Mouse (Mus musculus) ES-E14 (cell line): ENCODE data around the gene Asf1b. TPM values are rescaled to one million over a fixed set of nuclear protein-coding genes. Genes with fewer than 3 reads are reported as not detected.

Experiments
- DNase-seq: peaks from one replicate; pipeline ENCODE4 v3.0.0-alpha.2; 2013; ENCODE audit warnings: low read depth, low spot score
- H3K27ac ChIP-seq: 2 replicates; pipeline ENCODE4 v1.5.1; 2012; ENCODE audit warnings: low read depth, mild to moderate bottlenecking, low read length, moderate library complexity, mixed read lengths; ENCODE audit not compliant: poor library complexity, insufficient read depth, severe bottlenecking
- H3K36me3 ChIP-seq: 2 replicates; pipeline ENCODE4 v1.6.1; 2012; ENCODE audit warnings: mild to moderate bottlenecking, low read length, moderate library complexity, mixed read lengths; ENCODE audit not compliant: control insufficient read depth, poor library complexity, insufficient read depth, severe bottlenecking
- H3K4me1 ChIP-seq, 2 experiments: fragments of 150-350 bp in 1 of 2; sonication (generic) in 1 of 2; 2 replicates each; pipeline ENCODE4 v1.6.1; 2012; ENCODE audit warnings: low read length in 2 of 2, mild to moderate bottlenecking in 1 of 2, mixed read lengths in 1 of 2; ENCODE audit not compliant: control insufficient read depth in 2 of 2, insufficient read depth in 2 of 2, poor library complexity in 1 of 2
- H3K4me3 ChIP-seq, 2 experiments: fragments of 150-350 bp in 1 of 2; sonication (generic) in 1 of 2; 2 replicates each; pipeline ENCODE4 v1.5.1; 2012; ENCODE audit warnings: low read length in 2 of 2, low read depth in 1 of 2, mild to moderate bottlenecking in 1 of 2, mixed read lengths in 1 of 2; ENCODE audit not compliant: insufficient read depth in 1 of 2, poor library complexity in 1 of 2, severe bottlenecking in 1 of 2
- H3K9ac ChIP-seq: 2 replicates; pipeline ENCODE4 v1.6.1; 2012; ENCODE audit warnings: low read depth, mild to moderate bottlenecking, low read length, mixed read lengths; ENCODE audit not compliant: poor library complexity, insufficient read depth, severe bottlenecking
- H3K9me3 ChIP-seq: fragments of 150-350 bp; sonication (generic); 2 replicates; pipeline ENCODE4 v1.6.1; 2012; ENCODE audit warnings: low read depth, mild to moderate bottlenecking, low read length; ENCODE audit not compliant: control insufficient read depth, insufficient read depth
- CHD2 ChIP-seq: IDR thresholded peaks from 2 replicates; pipeline ENCODE4 v1.6.1; 2014; ENCODE audit warnings: mild to moderate bottlenecking, low read depth, low read length, inconsistent platforms
- HCFC1 ChIP-seq: IDR thresholded peaks from 2 replicates; pipeline ENCODE4 v1.6.1; 2012; ENCODE audit warnings: low read length, inconsistent platforms, borderline replicate concordance; ENCODE audit not compliant: insufficient read depth
- MAFK ChIP-seq: IDR thresholded peaks from 2 replicates; pipeline ENCODE4 v1.6.1; 2014; ENCODE audit warnings: mild to moderate bottlenecking, low read depth, low read length, inconsistent platforms; ENCODE audit not compliant: insufficient read depth
- ZC3H11A ChIP-seq: IDR thresholded peaks from 2 replicates; pipeline ENCODE4 v1.6.1; 2012; ENCODE audit warnings: low read depth, mild to moderate bottlenecking, inconsistent platforms, low read length, borderline replicate concordance
- ZNF384 ChIP-seq: IDR thresholded peaks from 2 replicates; pipeline ENCODE4 v1.6.1; 2012; ENCODE audit warnings: low read depth, low read length, inconsistent platforms
- in situ Hi-C, 2 experiments: fragments of 600-800 bp; cut with MboI; formaldehyde crosslinking; loops; one replicate each; pipeline ENCODE4 v1.15.1; 2025; ENCODE audit warnings: low sequenced_read_pairs in 2 of 2, inconsistent platforms in 1 of 2; ENCODE audit not compliant: unreplicated experiment in 2 of 2
- total RNA-seq: library from RNA; depleted of rRNA; stranded (reverse); fragments of 300-350 nt; gene quantifications from 2 replicates; pipeline ENCODE4 v1.2.3, GENCODE M21; 2012

Asf1b gene
- total RNA-seq, 1 experiment: 43.3 TPM

- in situ Hi-C loops: loop anchor here in 1 of 2 experiments (10.0 kb wide), 1 partner anchor 344 kb away; no protein-coding TSS in a partner anchor
- H3K4me1 ChIP-seq: peaks cover 6 to 7% of the 10 kb centered on the region in 2 experiments; a peak in 3 of 4 replicates
- H3K36me3 ChIP-seq: no peaks in the 10 kb centered on the region
- no peak for TF ChIP-seq HCFC1
- TF ChIP-seq MAFK: no peak
- TF ChIP-seq ZNF384: no peak
- no peak for TF ChIP-seq CHD2
- TF ChIP-seq ZC3H11A: no peak
- H3K9ac ChIP-seq: peak overlapping the region; percentile 68
- no peak for DNase-seq
- H3K27ac ChIP-seq: no peak overlapping the region
- H3K9me3 ChIP-seq: no peaks in the 10 kb centered on the region
- peak overlapping the region; percentile 72 to 79 for H3K4me3 ChIP-seq
Observed at GRCm38 (mm10) chr8:84010625-84011611, 55.6 kb downstream of the Asf1b start.

DNA sequence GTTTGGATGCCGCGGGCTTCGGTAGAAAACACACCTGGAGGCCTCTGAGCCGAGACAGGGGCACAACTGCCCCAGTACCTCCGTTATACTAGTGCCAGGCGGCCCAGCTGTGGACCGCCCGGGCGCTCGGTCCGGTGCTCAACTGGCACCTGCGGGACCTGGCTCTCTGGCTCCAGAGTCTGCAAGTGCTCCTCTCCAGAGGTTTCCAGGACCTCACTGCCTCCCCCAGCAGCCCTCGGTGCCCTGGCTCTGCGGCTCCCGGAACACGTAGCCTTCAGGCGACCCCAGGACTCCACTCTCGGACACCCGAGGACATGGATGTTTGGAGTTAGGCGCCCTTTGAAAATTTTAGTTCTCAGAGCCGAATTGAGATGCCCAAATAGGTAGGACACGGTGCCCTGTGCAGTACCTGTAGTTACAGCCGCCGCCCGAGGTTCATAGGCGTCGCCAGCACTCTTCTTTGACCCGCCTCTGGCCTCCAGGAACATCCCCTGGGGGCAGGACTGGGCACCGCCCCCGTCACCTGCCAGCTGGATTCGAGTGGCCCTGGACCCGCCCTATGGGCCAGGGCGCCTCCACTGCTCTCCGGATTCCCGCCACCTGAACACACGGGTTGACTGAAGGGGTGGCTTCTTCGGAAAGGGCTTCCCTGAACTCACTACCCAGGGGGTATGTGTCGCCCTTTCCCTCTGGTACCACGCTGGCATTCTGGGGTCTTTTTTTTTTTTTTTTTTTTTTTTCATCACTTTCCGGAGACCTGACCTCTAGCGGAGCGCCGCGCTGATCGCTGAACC lies 56.6 kb downstream of the Asf1b start, which contains the start of gene 2210011C24Rik:
Gene 2210011C24Rik, minus strand, starts transcription at position 467 of the 794 bp plus-strand sequence.
- DNase-seq: no peak
- H3K27ac ChIP-seq: no peak within 1 kb of the TSS
- in situ Hi-C loops: loop anchor here in 1 of 2 experiments (10.0 kb wide), 1 partner anchor 343 kb away; no protein-coding TSS in a partner anchor
- no peaks in the 10 kb centered on the region for H3K9me3 ChIP-seq
- H3K4me3 ChIP-seq: peak within 1 kb of the TSS; percentile 72 to 79
- peaks cover 6 to 7% of the 10 kb centered on the region in 2 experiments; a peak in 3 of 4 replicates for H3K4me1 ChIP-seq
- no peak for TF ChIP-seq MAFK
- TF ChIP-seq CHD2: no peak
- peak; percentile 89 for TF ChIP-seq ZNF384
- no peak for TF ChIP-seq HCFC1
- no peak for TF ChIP-seq ZC3H11A
- peak within 1 kb of the TSS; percentile 68 for H3K9ac ChIP-seq
- no peaks in the 10 kb centered on the region for H3K36me3 ChIP-seq

DNA sequence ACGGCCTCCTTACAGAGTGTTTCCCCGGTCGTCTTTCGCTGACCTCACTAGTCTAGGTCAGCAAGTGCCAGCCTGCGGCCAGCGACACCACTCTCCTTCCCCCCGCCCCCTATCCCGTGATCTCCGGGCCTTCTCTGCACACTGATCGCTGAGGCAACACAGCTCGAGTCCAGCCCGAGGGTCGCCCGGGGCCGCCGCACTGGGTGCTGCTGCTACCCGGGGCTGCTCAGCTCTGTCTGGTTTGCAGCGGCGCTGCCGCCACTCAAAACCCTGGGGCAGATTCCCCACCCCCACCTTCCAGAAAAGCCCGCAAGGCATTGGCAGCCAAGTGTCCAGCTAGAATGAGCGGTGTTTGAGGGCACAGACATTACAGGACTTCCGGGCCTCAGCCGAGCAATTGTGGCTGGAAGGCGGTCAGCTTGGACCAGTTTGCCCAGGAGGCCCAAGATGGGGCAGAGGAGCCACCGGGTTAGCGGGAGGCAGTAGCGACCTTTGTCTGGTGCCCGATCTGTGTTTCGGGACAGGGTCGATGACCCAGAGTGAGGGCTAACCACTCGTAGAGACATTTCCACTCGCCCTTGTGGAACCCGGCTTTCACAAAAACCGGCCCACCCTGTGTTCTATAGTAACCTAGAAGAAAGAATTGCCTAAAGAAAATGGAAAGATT lies 57.3 kb downstream of the Asf1b start:
- TF ChIP-seq CHD2 (no peak), MAFK (no peak), HCFC1 (no peak), ZC3H11A (no peak), ZNF384 (no peak)
- in situ Hi-C loops: loop anchor here in 1 of 2 experiments (10.0 kb wide), 1 partner anchor 342 kb away; no protein-coding TSS in a partner anchor
- Histone ChIP-seq H3K36me3 (no peaks in the 10 kb centered on the region), H3K9ac (peak overlapping the region; percentile 63), H3K9me3 (no peaks in the 10 kb centered on the region), H3K27ac (no peak overlapping the region), H3K4me1 (peaks cover 4 to 9% of the 10 kb centered on the region in 2 experiments; a peak in 3 of 4 replicates), H3K4me3 (peak overlapping the region; percentile 72 to 79)
- DNase-seq: no peak
